Mouse (Mus musculus) right cerebral cortex, adult 2 months (tissue): ENCODE results near the gene Syt11.
"Not testable (repeated sequence)": the region's sequence is repeated elsewhere in the genome, so short reads cannot be mapped to it uniquely, and the experiment has no call there.

Source experiments
- DNase-seq, 2 experiments: peaks; one replicate each; pipeline ENCODE4 v3.0.0; 2021 to 2022; ENCODE audit warnings: low spot score in 2 of 2

Syt11 gene

DNA sequence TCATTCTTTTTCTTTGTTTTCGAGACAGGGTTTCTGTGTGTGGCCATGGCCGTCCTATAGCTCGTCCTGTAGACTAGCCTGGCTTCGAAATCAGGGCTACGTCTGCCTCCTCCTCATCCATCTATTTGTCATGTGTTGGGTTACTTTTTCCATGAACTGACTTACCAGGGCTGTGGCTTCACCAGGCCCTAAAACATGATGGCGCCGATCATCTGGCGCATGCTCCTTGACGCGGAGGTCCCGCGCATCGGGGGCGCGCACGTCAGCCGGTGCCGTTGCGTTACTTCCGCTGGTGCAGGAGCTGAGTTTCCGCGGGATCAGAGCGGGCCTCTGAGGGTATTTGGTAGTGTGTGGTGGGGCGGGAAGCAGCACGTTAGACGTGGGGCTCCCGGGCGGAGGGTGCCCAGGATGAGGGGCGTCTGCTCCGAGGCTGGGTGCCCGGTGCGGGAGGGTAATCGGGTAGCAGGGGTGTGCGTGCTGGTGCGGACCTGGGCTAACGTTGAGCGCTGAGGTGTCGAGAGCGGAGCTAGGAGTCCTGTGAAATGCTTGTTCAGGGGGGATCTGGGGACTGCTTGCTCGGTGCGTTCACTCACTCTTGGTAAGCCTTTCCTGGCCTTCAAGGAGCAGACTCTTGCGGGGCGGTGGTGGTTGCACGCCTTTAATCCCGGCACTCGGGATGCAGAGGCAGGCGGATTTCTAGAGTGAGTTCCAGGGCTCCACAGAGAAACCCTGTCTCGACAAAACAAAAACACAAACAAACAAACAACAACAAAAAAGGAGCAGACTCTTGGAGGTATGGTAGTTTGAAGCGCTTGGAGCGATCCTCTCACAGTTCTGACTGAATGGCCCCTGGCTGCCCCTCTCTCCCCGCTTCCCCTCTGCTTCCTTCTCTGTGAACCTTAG lies at the start of gene Syt11:
Syt11 (minus strand) TSS at position 226 of the 903 bp plus-strand sequence.
- DNase-seq = peak; percentile 18 to 43

GRCm38 (mm10) chr3:88803910-88804540 lies 29.1 kb upstream of the Syt11 start:
- DNase-seq = no peak

DNA sequence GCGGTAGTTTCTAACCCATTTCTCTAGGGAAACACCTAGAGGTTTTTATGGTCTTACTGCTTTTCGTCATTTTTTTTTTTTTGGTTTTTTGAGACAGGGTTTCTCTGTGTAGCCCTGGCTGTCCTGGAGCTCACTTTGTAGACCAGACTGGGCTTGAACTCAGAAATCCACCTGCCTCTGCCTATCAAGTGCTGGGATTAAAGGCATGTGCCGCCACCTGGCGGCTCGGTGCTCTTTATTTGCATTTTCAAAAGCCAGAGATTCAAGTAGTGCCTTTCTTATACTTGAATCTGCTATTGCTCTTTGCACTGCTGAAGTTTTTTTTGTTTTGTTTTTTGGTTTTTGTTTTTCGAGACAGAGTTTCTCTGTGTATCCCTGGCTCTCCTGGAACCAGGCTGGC lies 22.5 kb upstream of the Syt11 start:
- not testable (repeated sequence) for DNase-seq

DNA sequence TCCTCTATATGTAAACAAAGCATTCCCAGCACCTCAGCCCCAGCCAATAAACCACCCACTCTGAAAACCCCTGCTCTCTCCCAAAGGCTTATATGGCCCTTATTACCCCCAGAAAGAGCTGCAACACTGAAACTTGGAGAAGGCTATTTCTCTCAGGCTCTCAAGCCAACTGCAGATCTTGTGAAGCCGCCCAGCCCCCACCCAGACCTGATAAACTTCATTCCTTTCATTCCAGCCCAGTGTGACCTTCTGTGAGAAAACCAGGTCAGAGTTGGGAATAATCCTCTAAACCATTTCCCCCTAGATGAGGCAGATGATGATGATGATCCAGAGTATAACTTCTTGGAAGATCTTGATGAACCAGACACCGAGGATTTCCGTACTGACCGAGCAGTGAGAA lies 13.1 kb upstream of the Syt11 start:
- DNase-seq = not testable (repeated sequence)

GRCm38 (mm10) chr3:88786805-88787204 lies 11.8 kb upstream of the Syt11 start:
- not testable (repeated sequence) for DNase-seq

GRCm38 (mm10) chr3:88786323-88786722 lies 11.4 kb upstream of the Syt11 start:
- DNase-seq = not testable (repeated sequence)

GRCm38 (mm10) chr3:88784889-88785288 lies 9.9 kb upstream of the Syt11 start:
- DNase-seq = no peak

GRCm38 (mm10) chr3:88773163-88773562 lies 1.8 kb downstream of the Syt11 start:
- peak in 1 of 2 experiments; percentile 1 for DNase-seq

GRCm38 (mm10) chr3:88772399-88772798 lies 2.6 kb downstream of the Syt11 start:
- DNase-seq = peak; percentile 96 to 98

- not testable (repeated sequence) for DNase-seq
These were observed 3.1 kb downstream of the Syt11 start for GRCm38 (mm10) chr3:88771941-88772280.

DNA sequence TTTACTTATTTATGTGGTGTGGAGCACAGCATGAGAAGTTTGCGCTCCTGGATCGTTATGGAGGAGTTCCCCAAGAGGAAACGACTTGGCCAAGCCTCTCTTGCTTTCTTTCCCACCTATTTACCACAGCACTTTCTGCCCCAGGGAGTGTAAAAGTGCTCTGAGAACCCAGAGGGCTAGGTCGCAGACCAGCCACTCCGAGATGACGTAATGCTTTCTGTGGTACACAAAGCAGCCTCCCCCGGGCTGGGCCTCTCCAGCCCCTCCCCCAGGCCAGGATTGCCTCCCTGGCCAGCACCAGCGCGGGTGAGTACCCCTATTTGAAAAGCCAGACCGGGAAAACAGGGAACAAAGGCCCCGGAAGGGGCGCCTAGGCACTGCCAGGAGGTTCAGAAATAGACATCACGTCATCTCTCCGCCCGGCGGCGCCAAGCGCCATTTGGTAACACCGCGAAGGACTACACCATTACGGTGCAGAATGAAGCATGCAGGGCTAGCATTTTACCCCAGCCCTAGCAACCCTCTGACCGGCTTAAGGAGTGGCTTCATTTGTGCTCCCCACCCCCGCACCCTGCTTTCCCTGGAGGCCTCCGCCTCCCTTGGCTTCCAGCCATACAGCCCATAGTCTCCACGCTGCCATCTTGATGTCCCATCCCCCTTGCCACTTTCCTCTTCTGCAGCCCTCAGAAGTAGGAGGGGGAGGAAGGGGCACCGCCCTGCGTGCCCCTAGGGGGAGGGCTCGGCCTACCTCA lies 3.6 kb downstream of the Syt11 start:
- peak; percentile 75 to 84 for DNase-seq

GRCm38 (mm10) chr3:88762401-88762831 lies 12.5 kb downstream of the Syt11 start:
- no peak for DNase-seq

DNA sequence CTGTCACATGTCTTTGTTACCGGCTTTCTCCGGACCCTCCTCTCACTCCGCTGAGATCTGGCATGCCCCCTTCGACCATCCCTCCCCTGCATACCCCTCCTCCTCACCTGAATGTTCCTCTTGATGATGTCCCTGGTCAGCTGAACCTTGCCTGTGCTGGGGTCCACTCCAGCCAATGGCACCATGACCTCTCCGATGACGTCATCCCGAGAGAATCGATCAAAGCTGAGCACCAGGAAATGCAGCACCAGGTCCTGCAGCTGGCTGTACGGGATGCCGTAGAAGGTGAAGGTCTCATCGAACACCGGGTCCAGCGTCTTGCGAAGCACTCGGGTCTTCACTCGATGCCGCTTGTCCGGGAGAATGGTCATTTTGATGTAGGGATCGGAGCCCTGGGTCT lies 13.3 kb downstream of the Syt11 start:
- no peak for DNase-seq

GRCm38 (mm10) chr3:88758045-88758500 lies 16.9 kb downstream of the Syt11 start:
- DNase-seq = peak; percentile 75 to 84

DNA sequence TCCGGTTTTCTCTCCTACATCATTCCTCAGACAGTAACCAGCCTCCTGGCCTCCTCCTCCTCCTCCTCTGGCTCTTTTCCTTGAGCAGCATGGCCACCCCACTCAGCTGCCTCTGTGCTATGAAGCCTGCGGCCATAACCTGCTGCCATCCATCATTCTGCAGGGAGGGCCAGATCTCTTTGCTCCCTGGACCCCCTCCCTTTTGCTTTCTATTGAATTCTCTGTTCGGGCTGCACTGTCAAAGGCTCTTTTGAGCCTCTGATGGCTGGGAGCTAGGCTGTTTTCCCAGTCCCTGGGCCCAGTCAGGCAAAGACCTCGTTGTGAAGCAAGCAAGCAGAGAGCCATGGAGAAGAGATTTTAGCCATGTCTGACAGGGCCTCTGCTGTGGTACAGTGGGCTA lies 18.7 kb downstream of the Syt11 start:
- no peak for DNase-seq

- DNase-seq = no peak
These were observed 19.4 kb downstream of the Syt11 start for GRCm38 (mm10) chr3:88755541-88755940.

- DNase-seq = no peak
These were observed 20.7 kb downstream of the Syt11 start for GRCm38 (mm10) chr3:88754283-88754682.

DNA sequence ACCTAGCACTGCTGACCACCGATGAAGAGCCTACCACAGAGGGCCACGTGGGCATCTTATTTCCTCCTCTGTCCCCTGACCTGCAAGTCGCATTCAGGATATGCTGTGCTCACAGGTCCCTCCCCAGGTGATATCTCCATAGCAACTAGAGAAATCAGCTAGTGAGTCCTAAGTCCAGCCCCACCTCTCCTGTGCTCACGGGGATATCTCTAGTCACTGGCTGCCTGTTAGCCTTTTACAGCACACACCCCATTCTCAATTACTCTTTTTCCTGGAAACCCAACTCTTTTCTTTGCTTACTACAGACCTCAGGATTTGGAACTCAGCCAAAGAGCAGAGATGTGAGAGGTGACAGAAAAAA lies 28.1 kb downstream of the Syt11 start:
- no peak for DNase-seq

GRCm38 (mm10) chr3:88746139-88746870 lies 28.7 kb downstream of the Syt11 start:
- DNase-seq = no peak

DNA sequence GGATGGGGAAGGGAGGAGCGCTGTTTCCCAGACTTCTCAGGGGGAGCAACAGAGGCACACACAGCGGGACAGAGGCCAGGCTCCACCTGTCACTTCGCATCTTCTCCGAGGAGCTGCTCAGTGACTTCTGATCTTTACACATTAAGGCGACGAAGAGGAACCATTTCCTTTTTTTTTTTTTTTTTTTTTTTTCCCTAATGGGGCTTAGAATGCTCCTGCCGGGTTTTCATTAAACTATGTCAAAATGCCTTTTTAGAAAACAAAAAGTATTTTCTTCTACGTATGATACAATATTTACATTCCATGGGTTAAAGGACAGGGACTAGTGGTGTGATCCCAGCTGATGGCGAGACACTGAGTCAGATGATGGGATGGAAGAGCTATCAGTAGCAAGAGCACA lies 29.4 kb downstream of the Syt11 start:
- no peak for DNase-seq

DNA sequence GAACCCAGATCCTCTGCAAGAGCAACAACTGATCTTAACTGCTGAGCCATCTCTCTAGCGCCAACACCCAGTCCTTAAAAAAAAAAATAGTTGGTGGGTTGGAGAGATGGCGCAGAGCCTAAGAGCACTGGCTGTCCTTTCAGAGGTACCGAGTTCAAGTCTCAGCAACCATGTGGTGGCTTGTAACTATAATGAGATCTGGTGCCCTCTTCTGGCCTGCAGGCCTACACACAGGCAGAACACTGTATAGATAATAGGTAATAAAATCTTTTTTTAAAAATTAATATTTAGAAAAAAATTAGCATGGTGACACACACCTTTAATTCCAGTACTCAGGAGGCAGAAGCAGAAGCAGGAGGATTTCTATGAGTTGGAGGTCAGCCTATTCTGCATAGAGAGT lies 34.8 kb downstream of the Syt11 start:
- no peak for DNase-seq

- peak; percentile 59 to 60 for DNase-seq
These were observed 36.3 kb downstream of the Syt11 start for GRCm38 (mm10) chr3:88738641-88739040.
